Mouse (Mus musculus): Measurements from ENCODE around the gene Qrich1. TPM values are rescaled to one million over a fixed set of nuclear protein-coding genes. Genes with fewer than 3 reads are reported as not detected.
A peak's percentile ranks its signal among the peaks of the same experiment; 100 is the strongest.

Qrich1 gene
- total RNA-seq (2021) = 10 to 100 TPM; 60.4 to 60.5 TPM

GRCm38 (mm10) chr9:108516380-108517251 lies at the start of gene Qrich1:
Gene Qrich1, plus strand, starts transcription at chr9:108516806.
- intact Hi-C loops (cut with DNase I) = loop anchor here (2.0 kb wide), 1 partner anchor 36 kb away; no protein-coding TSS in a partner anchor
- peak; percentile 93 to 97 for DNase-seq

DNA sequence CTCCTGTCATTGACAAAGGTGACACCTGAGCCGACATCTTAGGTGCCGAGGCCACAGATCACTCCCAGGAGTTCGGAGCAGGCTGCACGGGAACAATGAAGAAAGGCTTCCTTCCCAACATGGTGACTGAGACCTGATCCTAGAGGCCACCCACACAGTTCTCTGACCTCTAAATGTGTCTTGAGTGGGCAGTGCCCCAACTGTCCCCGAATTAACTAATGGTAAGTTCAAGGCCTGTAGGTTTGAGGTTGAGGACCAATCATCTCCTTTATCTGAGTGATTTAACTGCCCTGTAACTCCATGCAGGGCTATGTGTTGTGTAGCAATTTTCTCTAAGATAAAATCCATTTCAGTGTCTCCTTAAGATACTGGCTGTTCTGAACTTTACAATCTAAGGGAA lies 47.2 kb upstream of the Qrich1 start:
- intact Hi-C loops (cut with DNase I) = no loop called here
- no peak for DNase-seq

DNA sequence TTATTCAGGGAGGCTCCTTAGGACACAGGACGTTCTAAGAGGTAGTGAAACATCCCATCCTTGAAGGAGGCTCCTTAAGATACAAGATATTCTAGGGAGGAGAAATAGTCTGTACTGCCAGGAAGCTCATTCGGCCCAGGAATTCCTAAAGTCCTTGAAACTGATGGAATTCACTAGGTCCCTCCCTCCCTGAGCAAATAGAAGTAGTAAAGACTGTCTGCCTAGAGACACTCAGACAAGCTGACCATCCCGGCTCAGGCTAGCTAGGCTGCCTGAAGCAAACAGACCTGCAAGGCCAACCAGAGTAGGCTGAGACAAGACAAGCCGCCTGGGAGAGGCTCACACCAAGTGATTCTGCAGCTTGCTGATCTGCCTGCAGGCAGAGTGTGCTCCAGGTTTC lies 46.8 kb upstream of the Qrich1 start:
- intact Hi-C loops (cut with DNase I) = no loop called here
- DNase-seq = no peak

DNA sequence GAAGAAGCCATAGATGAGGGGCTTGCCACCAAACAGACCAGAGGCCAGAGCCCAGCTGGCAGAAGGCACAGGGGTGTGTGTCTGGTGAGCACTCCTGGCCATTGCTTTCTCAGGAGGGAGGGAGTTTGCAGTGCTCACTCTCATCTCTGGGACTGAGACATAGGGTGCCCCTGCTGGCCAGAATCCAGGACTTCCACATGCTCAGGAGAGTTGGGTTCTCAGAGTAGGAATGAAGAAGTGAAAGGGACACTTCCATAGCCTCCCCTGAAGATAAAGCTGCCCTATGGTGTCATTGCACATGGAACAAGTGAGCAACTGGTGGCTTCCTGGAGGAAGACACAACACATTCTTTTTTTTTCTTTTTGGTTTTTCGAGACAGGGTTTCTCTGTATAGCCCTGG lies 42.1 kb upstream of the Qrich1 start:
- no peak for DNase-seq
- intact Hi-C loops (cut with DNase I) = no loop called here

GRCm38 (mm10) chr9:108478638-108479156 lies 37.9 kb upstream of the Qrich1 start:
- intact Hi-C loops (cut with DNase I) = loop anchor here (1.0 kb wide), 1 partner anchor 18 kb away; the partner anchor contains the start of gene Ccdc71
- peak; percentile 91 to 92 for DNase-seq

GRCm38 (mm10) chr9:108479241-108479640 lies 37.4 kb upstream of the Qrich1 start:
- intact Hi-C loops (cut with DNase I) = no loop called here
- DNase-seq = no peak

DNA sequence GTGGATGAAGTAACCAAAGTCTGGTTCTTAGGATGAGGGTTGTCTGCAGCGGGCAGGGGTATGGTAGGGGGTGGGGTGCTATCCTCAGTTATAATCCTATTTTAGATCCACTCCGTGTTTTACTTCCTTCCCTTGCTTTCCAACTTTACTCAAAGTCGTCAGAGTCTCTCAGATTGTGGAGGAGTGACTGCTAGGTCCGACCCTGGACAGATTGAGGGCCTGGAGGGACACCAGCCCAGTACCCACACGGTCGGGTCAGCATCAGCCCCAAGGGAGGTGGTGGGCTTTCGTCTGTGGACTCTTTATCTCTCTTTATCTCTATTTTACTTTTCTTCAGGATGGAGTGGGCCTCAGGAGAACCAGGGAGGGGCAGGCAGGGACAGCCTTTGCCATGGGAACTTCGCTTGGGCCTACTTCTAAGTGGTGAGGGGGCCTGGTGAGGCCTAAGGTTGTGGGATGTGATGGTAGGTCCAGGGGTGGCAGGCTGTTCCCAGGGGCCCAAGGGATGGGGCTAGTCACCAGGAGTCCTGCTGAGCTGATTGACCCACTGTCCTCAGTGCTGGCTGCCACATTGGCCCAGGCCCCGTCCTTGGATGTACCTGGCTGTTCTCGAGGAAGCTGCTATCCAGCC lies 36.8 kb upstream of the Qrich1 start, which contains the start of gene Lamb2:
Gene Lamb2, plus strand, starts transcription at position 16 of the 631 bp plus-strand sequence.
- intact Hi-C loops (cut with DNase I) = loop anchor here (2.0 kb wide), 1 partner anchor 37 kb away; the partner anchor contains the start of gene Qrich1
- DNase-seq = peak; percentile 65 to 79

DNA sequence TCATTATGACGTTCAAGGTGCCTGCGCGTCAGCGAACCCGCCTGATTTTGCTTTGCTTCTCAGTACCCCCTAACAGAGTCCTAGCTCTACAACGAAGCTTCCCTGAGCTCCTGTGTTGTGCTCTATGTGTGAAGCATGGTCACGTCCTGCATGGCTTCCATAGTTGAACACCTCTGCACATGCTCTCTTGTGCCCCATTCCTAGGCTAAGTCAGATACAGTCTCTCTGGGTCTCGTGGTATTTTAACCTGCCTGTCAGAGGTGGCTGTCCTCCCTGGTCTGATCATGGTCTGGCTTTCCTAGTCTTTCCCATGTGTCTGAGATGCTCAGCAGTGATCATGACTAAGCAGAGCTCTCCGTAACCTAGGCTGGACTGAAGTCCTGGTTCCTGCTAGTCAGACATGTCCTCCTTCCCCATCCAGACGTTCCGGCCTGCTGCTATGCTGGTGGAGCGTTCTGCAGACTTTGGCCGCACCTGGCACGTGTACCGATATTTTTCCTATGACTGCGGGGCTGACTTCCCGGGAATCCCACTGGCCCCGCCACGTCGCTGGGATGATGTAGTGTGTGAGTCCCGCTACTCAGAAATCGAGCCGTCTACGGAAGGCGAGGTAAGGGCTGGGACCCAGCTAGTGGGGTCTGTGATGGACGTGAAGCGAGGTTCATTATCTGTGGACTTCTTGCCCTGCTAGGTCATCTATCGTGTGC lies 35.6 kb upstream of the Qrich1 start:
- no peak for DNase-seq
- intact Hi-C loops (cut with DNase I) = loop anchor here (2.0 kb wide), 1 partner anchor 36 kb away; the partner anchor contains the start of gene Qrich1

DNA sequence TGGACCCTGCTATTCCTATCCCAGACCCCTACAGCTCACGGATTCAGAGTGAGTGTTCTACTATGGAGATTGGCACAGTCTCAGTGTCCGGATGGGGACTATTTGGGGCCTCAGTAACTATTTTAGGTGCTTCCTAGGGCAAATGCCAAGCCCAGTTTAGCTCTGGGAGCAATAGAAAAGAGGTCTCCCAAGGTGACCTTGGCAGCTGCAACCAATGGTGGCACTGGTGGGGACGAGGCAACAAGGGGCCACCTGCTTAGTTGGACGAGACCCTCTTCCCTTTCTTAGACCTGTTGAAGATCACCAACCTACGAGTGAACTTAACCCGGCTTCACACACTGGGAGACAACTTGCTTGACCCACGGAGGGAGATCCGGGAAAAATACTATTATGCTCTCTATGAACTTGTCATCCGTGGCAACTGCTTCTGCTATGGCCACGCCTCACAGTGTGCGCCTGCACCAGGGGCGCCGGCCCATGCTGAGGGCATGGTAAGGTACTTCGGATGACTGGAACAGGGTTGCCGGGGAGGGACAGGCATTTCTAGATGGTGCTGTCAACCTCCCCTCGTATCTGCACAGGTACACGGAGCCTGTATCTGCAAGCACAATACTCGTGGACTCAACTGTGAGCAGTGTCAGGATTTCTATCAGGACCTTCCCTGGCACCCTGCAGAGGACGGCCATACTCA lies 34.9 kb upstream of the Qrich1 start:
- DNase-seq = peak in 1 of 2 experiments; percentile 46

DNA sequence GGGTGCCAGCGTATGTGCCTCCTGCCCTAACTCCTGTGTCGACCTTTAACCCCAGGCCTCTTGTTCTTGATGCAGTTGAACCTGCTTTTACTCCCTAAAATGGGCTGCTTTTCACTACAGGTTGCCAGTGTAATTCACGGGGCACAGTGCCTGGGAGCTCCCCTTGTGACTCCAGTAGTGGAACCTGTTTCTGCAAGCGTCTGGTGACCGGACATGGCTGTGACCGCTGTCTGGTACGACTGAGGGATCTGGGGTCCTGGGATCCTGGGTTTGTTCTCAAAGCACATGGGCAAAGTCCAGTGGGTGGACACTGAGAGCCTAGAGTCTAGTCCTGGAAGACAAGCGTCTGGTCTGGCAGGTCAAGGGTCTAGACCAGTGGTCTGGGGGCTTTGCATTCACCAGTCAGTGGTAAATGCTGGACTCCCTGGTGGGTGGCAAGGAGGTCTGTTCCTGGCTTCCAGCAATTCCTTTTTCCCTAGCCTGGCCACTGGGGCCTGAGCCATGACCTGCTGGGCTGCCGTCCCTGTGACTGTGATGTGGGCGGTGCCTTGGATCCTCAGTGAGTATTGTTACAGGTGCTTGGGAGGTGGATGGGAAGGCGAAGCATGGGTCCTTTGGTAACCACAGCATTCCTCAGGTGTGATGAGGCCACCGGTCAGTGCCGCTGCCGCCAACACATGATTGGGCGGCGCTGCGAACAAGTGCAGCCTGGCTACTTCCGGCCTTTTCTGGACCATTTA lies 33.4 kb upstream of the Qrich1 start:
- no peak for DNase-seq
- intact Hi-C loops (cut with DNase I) = no loop called here

More for the DNA sequence above, 34.9 kb upstream of the Qrich1 start:
- intact Hi-C loops (cut with DNase I) = loop anchor here (1.0 to 2.0 kb wide), 2 partner anchors 9 to 35 kb away; partner anchors contain the start of genes Qrich1 and Usp19

- intact Hi-C loops (cut with DNase I) = no loop called here
These were observed 32.6 kb upstream of the Qrich1 start for GRCm38 (mm10) chr9:108484021-108484420.

GRCm38 (mm10) chr9:108485301-108485875 lies 31.2 kb upstream of the Qrich1 start:
- no peak for DNase-seq
- intact Hi-C loops (cut with DNase I) = no loop called here

More at GRCm38 (mm10) chr9:108484021-108484420, 32.6 kb upstream of the Qrich1 start:
- DNase-seq = no peak

- DNase-seq = no peak
- intact Hi-C loops (cut with DNase I) = no loop called here
These were observed 29.6 kb upstream of the Qrich1 start for GRCm38 (mm10) chr9:108486973-108487530.

DNA sequence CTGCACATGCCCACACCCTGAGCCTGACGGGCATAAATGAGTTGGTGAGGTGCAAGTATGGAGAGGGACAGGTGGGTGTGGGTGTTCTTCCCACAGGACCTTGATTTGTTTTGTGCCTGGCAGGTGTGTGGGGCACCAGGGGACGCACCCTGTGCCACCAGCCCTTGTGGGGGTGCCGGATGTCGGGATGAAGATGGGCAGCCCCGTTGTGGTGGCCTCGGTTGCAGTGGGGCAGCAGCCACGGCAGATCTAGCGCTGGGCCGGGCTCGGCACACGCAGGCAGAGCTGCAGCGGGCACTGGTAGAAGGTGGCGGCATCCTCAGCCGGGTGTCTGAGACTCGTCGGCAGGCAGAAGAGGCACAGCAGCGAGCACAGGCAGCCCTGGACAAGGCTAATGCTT lies 28.2 kb upstream of the Qrich1 start:
- intact Hi-C loops (cut with DNase I) = no loop called here
- DNase-seq = no peak

DNA sequence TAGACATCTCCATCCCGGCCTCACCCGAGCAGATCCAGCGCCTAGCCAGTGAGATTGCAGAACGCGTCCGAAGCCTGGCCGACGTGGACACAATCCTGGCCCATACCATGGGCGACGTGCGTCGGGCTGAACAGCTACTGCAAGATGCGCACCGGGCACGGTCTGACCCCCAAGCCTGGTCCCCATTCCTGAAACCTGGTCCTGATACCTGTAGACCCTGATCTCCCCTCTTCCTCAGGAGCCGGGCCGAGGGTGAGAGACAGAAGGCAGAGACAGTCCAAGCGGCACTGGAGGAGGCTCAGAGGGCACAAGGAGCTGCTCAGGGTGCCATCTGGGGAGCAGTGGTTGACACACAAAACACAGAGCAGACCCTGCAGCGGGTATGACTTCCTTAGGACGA lies 27.4 kb upstream of the Qrich1 start:
- no peak for DNase-seq
- intact Hi-C loops (cut with DNase I) = no loop called here

- DNase-seq = no peak
- intact Hi-C loops (cut with DNase I) = loop anchor here (1.0 kb wide), 1 partner anchor 8 kb away; no protein-coding TSS in a partner anchor
These were observed 26.7 kb upstream of the Qrich1 start for GRCm38 (mm10) chr9:108489702-108490558.

GRCm38 (mm10) chr9:108490559-108491285 lies 25.9 kb upstream of the Qrich1 start, which contains the start of gene Usp19:
Gene Usp19, plus strand, starts transcription at chr9:108490602.
- intact Hi-C loops (cut with DNase I) = loop anchor here (1.0 kb wide), 1 partner anchor 8 kb away; no protein-coding TSS in a partner anchor

More at GRCm38 (mm10) chr9:108490559-108491285, 25.9 kb upstream of the Qrich1 start, which contains the start of gene Usp19:
- peak; percentile 94 to 95 for DNase-seq

Data from heart, postnatal 36 days (tissue).